Mouse (Mus musculus) layer of hippocampus, adult 18-20 months (tissue): ENCODE data around the gene Gm3839. TPM values are rescaled to one million over a fixed set of nuclear protein-coding genes. Genes with fewer than 3 reads are reported as not detected.
A peak's percentile ranks its signal among the peaks of the same experiment; 100 is the strongest.
"Not testable (repeated sequence)": the region's sequence is repeated elsewhere in the genome, so short reads cannot be mapped to it uniquely, and the experiment has no call there.

ENCODE experiments used
- DNase-seq, 2 experiments: peaks; one replicate each; pipeline ENCODE4 v3.0.0; 2022; ENCODE audit warnings: low spot score in 2 of 2
- long read RNA-seq: library from polyadenylated mRNA; stranded (forward); transcript quantifications from one replicate; pipeline ENCODE4 v2.0.0, GENCODE M21; 2021
- microRNA-seq, 2 experiments: library from miRNA; unstranded; fragments of <30 nt; microRNA quantifications; one replicate each; pipeline ENCODE4 v1.2.0; 2021
- total RNA-seq, 2 experiments: library from RNA; stranded (reverse); gene quantifications; 2 replicates each; pipeline ENCODE4 v1.2.3; 2021

Gene Gm3839
- under 1 TPM; 0.67 to 0.99 TPM for total RNA-seq
- long read RNA-seq, result 0 reads

DNA sequence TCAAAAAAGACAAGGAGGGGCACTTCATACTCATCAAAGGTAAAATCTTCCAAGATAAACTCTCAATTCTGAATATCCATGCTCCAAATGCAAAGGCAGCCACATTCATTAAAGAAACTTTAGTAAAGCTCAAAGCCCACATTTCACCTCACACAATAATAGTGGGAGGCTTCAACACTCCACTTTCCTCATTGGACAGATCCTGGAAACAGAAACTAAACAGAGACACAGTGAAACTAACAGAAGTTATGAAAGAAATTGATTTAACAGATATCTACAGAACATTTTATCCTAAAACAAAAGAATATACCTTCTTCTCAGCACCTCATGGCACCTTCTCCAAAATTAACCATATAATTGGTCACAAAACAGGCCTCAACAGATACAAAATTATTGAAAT is at the start of gene Gm3839:
Gm3839 (minus strand) TSS at position 101 of the 400 bp plus-strand sequence.
- DNase-seq, result not testable (repeated sequence)

DNA sequence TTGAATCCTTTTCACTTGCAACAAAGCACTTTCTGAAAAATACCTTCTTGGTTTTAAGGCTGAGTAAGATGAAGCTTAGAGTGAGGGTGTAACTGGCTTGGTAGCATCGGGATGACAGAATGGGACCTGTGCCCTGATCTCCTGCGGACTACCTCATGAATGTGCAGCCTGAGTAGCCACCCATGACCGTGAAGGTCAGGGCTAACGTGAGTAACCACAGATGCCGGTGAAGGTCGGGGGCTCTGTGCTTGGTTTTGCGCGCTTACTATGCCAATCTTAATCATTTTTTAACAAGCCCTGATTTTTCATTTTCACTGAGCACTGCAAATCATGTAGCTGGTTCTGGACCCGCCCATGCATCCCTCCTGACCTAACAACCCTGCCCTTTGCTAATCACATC is 49.1 kb upstream of the Gm3839 start:
- DNase-seq, result no peak

DNA sequence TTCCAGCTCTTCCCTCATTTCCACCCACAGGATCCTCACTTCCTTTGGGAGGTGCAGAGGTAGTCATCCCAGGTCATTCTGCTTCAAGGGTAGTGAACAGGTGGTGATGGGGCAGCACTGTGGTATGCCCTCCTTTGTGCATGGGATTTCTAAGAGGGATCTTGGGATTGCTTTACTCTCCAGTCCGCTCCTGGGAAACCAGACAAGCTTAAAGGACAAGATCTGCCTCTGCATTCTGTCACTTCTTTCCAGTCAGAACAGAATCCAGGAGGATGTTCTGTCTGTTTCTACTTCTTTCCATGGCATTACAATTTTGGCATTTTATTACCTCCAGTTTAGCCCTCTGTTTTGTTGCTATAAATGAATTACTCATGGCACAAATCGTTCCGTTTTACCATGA is 21.3 kb upstream of the Gm3839 start:
- DNase-seq, result peak in 1 of 2 experiments; percentile 4

DNA sequence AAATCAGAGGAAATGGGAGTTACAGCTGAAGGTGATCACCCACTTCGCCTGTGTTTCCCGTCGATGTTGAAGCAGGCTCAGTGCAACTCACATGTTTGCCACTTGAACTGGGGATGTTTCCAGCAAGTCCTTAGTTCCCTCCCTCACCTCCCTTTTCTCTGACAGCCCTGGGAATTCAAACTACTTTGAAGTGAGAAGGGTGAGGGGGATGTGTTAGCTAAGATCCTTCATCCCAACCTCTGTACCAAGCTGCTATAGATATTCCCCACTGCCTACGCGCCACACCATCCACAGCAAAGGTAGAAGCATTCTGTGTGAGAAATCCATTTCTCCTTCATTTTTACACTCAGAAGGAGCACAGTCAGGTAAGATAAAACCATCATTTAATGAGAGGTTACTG is 18.7 kb upstream of the Gm3839 start:
- no peak for DNase-seq

DNA sequence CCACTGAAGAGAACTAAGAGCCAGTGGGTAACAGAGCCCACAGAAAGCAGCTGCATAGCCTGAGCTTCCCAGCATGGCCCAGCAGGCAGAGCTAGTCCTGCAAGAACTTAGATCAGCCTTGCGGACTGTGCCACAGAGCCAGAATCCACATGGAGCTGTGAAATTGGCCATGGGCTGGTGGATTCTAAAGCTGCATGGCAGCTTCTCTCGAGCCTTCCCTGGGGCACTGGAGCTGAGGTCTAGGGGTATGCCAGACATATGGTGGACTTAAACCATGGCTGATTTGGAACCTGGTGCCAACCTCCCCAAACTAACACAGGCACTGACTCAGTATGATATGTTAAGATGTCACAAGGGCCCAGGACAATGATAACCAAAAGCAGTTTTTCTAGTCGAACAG is 10.4 kb downstream of the Gm3839 start:
- DNase-seq, result no peak

DNA sequence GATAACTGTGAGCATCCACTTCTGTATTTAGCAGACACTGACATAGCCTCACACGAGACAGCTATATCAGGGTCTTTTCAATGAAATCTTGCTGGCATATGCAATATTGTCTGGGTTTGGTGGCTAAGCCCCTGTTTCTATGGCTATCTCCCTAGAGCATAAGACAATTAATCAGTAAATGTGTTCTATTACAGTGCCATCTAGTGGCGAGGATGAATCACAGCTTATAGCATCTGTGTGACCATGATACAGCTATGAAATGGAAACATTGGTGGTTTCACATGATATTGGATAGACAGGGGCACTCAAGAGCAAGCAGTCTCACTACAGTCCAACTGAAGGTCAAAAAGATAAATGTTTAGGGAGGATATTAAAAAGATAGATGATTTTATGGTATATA is 26.5 kb downstream of the Gm3839 start:
- DNase-seq, result no peak

DNA sequence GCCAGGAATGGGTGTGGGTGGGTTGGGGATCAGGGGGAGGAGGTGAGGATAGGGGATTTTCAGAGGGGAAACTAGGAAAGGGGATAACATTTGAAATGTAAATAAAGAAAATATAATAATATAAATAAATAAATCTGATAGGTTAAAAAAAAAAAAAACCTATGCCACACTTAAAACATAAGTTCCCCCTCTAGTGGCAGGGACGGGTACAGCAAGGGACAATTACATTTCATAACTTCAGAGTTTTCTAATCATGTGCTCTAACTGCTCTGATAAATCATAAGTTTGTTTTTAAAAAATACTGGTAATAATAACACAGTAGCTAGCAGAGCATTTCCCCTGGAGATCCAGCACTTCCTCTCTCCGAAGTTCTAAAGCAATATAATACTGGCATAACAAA is 49.4 kb downstream of the Gm3839 start:
- DNase-seq, result peak in 1 of 2 experiments; percentile 60

DNA sequence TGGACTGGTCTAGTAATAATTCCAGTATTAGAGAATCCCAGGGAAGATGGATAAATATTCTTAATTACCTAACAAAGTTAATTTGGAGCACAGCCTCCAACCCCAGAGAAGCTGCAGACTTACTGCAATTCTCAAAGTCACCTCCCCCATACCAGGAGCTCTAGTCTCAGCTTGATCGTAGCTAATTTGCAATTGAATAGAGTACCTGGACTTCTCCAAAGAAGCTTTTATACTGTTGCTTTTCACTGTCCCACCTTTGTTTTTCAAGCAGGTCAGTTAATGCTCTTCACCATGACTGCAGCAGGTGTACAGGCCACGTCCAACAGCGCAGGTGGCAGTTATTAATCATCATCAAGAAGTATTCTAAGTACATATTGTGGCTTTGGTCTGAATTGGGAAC is 68.6 kb downstream of the Gm3839 start:
- DNase-seq, result not testable (repeated sequence)

DNA sequence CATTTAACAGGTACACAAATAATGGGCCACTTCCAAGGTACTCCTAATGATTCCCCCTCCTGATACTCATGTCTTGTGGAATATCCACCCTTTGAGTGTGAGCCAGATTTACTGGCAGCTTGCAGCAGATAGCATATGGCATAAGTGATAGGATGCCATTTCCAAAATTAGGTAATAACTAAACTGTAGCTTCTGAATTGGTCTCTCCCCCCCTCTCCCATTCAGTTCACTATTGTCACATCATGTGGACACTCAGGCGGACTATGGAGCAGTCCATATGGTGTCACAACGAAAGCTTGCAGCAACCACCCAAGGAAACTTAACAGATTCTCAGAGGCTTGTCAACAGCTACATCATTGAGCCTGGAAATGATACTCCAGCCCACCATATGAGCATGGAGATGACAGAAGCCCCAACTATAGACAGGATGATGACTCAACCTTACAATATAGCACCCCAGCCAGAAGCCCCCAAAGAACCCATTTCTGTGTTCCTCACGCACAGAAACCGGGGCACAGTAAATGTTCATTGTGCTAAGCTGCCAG is 99.3 kb downstream of the Gm3839 start:
- peak; percentile 1 to 49 for DNase-seq

DNA sequence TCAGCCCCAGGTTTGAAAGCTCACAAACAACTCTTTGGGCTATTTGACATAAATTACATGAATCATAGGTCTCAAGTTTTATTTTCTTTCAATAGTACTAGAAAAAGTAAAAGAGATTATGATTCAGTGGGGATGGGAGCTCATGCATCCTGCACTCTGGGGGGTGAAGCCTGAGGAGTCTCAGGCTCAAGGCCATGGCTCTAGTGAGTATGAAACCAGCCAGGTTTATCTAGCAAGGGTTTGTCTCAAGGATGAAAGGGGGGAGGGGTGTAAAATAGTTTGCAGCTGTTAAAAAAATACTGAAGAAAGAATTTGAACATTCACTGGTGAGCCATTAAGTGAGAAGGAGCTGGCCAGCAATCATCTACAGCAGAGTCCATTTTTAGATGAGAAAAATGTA is 108.5 kb downstream of the Gm3839 start:
- DNase-seq, result no peak

DNA sequence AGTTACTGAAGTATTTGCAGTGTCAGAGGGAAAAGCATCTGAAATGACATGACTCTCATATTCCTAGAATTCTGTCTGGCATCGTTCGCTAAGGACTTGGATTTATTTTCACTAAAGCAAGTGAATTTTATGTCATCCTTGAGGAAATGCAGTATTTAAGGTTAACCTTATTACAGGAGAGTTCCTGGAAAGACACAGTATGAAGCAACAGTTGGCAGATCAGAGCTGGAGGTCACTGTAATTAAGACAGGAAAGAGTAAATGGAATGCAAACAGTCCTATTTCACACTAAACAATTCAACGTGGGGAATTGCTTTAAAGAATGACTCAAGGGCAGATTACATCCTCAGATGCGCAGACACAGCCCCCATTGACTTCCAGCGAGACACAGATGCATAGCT is 112.0 kb downstream of the Gm3839 start:
- peak in 1 of 2 experiments; percentile 39 for DNase-seq

DNA sequence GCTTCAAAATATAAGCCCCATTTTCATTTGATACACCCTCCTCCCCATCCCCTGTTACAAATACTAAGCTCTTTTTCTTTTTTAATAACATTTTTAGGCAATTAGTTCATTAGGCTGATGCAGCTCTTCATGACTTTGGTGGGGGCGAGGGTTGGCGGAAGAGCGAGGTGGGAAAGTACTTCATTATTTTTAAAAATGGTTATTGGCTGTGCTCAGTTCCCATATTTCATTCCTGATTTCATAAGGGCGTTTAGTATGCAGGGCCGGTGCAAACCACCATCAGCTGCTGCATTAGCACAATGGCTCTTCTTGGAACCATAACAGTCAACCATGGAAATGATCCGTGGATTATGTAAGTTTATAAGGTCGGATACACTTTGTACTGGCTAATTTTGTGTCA is 124.4 kb downstream of the Gm3839 start:
- peak; percentile 10 to 57 for DNase-seq

Small RNA genes within 50 kb of the gene (microRNA-seq; reads per million reads assigned to microRNA genes)
- 0 reads per million in 2 experiments for gene Mir5124b

Other genes starting within 250 kb of the Gm3839 start
- gene Fhit, start 194.7 kb downstream of the Gm3839 start, total RNA-seq, result 1 to 10 TPM; 4.0 to 5.5 TPM
- gene Ptprg, start 196.8 kb upstream of the Gm3839 start, total RNA-seq, result 100 to 1,000 TPM; 100 to 102 TPM